Mouse (Mus musculus) thymus, postnatal 36 days (tissue): ENCODE measurements around the gene Tmem178.

Experiments used
- DNase-seq, 2 experiments: peaks; one replicate each; pipeline ENCODE4 v3.0.0; 2022; ENCODE audit warnings: mixed read lengths in 2 of 2

Tmem178 gene

DNA sequence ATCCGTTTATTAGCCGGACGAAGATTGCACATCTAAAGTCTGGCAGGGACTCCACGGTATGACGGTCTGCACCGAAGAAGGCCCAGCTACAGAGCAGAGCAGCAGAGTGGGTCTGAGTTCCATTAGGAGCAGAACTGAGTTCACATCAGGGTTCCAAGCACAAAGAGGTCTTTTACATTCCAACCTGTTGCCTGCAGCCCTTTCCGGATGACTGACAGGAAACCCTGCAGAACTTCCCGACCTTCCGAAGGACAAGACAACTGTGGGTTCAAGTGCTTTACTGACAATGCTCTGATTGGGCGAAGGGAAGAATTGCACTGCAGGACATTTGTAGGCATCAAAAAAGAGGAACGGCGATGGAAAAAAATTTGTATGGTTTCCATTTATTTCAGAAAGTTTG lies 56.6 kb downstream of the Tmem178 start:
- no peak for DNase-seq

DNA sequence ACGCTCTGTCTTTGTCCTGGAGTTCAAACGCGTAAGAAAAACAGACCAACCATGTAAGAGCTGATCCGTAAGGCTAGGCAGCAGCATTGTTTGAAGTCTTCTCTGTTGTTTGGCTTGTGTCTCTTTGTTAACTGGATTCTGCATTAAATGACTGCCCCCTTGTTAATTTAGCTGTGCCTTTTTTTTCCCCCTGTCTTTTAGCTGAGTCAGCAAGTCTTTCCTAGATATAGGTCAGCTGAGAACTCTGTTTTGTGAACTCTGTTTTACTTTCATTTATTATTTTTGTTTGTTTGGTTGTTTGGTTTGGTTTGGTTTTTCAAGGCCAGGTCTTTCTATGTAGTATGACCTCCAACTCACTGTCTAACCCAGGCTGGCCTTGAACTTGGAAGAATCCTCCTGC lies 57.2 kb downstream of the Tmem178 start:
- no peak for DNase-seq

DNA sequence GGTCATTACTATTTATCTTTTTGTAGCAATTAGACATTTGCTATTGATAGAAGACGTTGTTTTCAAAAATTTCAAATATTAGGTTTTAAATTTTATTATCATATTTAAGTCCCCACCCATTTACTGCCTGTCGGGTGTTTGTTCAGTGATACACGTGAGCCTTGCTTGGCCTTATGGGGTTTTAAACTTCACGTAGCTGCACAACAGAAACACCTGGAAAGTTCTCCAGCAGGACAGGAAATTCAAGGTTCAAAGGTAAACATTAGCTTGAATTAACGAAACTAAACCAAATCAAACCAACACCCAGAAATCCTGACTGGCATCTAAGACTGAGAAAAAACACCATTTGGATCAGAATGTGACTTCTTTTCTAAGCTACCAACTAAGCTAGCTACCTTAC lies 57.7 kb downstream of the Tmem178 start:
- no peak for DNase-seq

DNA sequence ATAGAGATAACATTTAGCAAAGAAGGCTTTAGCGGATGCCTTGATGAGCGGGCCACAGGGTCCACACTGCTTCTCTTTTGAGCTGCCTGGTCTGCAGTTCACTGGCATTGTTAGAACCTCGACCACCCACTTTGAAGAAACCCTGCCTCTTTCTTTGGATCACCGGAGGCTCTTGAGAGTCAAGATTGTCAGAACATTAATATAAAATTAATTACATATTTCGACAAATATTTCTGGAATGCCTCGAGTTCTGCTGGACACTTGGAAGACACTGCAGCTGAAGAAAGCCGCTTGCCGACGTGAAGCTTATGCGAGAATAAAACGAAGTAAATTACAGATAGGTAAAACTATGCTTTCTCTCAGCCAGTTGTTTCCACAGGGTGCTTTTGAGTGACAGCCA lies 60.0 kb downstream of the Tmem178 start:
- DNase-seq, result no peak

DNA sequence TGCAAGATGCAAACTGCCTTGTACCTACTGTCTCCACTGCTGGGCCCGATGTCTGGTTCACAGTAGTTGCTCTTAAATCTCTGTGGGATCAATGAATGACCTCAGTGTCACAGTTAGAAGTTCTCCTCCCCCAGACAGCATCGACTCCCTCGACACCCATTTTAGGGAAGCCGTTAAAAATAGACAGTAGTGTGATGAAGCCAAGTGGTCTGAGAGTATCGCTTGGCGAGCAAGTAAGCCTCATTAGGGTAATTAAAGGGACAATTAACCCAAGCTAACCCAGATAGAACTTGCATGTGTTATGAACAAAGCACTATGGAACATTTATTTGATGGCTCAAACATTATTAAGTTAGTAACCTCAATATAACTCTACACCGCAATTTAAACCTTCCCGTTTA lies 60.9 kb downstream of the Tmem178 start:
- no peak for DNase-seq

DNA sequence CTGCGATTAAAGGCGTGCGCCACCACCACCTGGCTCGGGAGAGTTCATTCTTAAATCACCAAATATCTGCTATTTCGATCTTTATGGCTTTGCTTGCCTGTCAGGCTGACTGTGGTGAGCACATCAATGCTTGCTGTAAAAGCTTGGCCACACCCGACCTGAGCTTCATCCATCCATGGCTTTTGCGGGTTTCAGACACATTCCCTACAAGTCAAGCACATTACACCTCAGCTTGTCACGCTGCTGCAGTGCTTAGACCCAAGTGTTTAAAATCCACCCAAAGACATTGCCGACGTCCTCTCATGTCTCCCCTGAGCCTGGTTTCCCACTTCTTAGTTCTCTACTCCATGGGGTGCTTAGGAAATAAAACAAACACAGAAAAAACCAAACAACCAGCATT lies 64.7 kb downstream of the Tmem178 start:
- DNase-seq, result no peak

DNA sequence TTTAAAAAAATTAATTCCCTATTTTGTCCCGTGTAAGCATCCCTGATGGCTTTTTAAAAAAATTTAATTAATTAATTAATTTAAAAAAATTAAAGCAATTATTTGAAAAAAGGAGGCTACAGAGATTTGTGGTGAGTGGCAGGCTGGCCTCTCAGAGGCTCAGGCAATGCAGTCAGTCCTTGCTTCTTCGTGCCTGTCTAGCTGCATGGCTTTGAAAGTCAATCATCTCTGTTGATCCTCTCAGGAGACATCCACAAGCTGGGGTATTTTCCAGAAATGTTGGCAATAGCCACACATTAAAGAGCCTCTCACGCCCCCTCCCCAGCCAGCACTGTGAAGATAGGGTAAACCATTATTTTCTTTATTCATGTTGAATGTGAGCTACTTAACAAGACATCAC lies 65.8 kb downstream of the Tmem178 start:
- DNase-seq, result no peak

DNA sequence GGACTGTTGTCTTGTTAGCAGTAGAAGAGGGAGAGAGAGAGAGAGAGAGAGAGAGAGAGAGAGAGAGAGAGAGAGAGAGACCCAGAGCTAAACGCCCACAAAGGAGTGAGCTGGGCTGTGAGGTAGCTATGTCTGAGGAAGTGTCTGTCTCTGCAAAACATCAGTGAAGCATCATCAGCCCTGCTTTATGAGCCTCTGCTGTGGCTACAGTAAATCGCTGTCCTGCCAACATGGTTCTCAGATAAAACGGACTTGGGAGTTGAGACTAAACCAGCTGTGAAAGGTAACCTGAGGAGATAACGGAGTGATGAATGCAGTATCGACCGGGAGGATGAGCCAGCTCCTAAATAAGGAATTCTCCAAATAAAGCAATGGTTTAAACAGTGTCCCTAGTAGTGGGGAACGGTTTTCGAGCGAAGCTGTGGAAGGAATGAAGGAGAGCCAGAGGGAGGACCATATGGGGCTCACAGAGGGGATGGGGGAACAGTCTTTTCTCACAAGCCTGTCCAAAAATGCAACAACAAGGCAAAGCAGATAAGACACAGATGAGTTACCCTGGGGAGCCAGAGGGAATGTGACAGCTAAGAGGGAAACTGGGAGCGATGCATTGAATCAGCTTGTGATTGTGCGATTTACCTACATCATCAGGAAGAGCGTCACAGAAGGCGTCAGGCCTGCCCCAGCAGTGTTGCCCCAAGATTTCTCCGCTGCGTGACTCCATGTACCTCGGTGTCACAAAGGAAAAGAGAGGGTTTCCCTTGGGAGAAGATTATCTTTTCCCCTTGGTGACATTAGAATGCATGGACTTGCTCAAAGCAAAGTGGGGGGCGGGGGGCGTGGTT lies 66.6 kb downstream of the Tmem178 start:
- no peak for DNase-seq

DNA sequence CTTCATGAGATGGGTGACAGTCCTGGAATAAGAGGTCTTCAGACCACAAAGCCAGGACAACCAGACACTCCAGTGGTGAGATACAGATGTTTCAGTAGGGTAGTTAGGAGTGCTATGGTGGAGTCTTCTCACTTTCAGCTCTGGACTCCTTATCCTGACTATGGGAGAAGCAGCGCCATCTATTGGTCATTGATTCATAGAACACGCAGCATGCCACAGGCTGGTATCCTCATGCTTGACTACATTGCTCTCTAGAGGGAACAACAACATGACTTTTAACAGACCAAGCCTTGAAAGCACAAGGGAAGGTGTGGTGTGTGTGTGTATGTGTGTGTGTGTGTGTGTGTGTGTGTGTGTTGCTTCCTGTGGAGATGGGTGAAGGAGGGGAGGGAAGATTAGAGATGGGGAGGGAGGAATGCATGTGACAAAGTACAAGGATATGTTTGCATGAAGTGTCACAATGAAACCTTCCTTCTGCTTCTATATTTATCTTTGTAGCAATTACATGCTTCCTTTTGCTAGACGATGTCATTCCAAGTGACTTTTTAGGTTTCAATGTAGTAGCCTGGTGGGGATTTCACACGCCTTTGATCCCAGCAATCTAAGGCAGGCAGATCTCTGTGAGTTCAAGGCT lies 71.5 kb downstream of the Tmem178 start:
- DNase-seq, result peak; percentile 7 to 15

DNA sequence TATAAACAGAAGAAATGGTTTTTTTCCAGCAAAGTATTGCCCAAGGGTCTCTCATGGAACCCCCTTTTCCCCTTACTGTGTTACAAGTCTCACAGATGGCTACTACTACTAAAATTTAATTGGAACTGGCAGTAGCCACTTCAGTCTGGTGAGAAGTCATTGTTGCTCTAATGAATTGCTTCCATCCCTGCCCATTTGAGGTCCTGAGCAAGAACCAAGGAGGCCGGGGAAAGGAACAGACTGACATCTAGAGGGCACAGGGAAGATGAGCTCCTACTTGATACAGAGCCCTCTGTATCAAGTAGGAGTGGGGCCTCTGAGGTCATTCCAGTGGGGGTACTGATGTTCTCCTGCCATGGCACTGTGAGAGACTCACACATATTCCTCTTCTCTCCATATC lies 72.7 kb downstream of the Tmem178 start:
- DNase-seq, result no peak

DNA sequence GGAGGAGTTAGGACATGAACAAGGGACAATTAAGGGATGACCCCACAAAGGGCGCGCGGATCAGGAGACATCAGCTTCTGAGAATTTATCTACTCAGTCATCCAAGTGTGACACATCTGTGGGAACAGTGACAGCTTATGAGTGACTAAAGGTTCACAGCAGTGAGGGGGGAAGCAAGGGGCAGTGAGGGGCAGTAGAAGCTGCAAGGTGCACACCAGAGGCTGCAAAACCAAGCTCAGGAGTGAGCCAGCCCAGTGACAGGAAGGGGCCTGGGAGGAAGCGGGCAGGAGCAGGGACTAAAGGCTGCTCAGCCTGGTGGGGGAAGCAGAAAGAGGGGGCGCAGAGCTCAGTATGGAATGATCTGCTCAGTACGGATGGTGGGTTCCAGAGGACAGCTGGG lies 82.9 kb downstream of the Tmem178 start:
- no peak for DNase-seq

DNA sequence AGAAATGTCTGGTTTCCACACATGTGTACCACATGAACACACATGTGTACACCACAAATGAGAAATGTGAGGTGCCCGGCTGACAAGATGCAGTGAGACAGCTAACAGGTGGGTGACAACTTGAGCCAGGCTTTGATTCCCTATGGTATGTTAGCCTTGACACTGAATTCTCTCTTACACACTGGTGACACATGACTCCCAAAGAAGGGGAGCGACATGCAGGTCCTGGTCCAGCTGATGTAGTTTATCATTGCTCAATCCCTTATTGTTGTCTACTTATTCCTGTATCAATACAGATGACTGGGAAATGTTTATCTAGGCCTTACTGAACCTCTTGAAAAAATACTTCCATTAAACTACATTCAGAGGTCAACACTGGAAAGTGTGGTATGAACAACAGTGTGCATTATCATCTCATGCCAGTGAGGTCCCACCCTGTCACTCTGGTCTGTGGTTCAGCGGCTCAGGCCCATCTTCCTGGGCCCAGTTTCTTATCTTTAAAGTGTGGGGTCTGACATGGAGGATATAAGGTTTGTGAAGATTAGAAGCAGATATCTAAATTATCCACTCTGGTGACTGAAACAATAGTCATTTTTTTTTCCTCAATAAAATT lies 87.5 kb downstream of the Tmem178 start:
- DNase-seq, result no peak

DNA sequence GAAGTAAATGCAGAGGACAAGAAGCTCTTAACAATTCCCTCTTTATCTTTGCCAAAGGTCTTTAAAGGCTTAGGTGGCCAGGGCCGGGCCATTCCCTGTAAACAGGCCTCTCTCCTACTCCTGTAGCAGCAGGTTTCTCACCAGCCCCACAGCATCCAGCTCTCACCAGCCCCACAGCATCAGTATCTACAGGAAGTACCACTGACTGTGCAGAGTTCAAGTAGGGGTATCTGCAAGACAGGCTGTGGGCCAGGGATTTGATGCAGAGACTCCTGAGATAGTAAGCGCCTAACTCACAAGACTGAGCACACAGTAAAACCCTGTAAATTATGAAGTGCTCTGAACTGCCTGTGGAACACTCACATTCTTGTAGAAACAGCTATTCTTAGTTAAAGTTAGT lies 88.5 kb downstream of the Tmem178 start:
- no peak for DNase-seq

DNA sequence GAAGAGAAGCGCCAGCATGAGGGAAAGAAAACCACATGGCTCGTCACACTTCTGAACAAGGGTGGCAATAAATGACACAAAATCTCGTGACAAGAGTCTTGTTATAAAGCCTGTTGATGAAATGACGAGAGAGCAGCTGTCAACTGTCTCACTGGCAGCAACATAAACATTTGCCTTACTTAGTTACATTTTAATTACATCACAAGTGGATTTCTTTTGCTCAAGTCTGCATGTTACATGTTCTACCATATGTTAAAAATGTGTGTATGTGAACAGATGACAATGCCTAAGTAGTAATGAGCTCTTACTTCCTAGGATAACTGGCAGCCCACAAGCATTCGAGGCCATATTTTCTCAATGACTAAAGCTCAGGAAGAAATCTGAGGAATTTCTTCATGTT lies 90.9 kb downstream of the Tmem178 start:
- no peak for DNase-seq

DNA sequence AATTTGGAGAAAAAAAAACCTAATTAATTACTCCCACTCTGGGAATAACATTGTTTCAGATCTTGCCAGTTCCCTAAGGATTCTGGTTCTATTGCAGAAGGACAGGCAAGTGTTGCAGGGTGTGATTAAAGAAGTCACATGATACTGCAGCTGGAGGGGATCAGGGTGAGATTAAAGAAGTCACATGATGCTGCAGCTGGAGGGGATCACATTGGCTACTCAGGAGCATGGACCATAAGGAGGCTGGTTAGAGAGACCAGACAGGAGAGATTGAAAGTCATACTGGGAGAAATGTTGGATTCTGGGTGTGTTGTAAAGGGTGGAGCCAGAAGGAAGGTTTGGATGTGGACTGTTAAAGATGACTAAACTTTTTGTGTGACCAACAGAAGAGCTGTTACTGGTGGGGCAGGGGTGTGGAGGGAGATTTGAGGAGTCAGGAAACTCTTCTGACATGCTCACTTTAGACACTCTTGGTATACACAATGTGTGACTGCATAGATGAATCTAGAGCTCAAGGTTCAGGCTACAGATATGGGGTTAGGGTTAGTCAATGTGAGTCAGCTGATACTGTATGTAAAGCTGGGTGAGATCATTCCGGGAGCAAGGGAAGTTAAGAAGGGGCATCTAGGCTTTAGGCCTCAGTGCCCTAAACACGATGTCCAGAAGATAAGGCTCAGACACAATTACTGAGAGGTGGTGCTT lies 94.4 kb downstream of the Tmem178 start:
- DNase-seq, result no peak

DNA sequence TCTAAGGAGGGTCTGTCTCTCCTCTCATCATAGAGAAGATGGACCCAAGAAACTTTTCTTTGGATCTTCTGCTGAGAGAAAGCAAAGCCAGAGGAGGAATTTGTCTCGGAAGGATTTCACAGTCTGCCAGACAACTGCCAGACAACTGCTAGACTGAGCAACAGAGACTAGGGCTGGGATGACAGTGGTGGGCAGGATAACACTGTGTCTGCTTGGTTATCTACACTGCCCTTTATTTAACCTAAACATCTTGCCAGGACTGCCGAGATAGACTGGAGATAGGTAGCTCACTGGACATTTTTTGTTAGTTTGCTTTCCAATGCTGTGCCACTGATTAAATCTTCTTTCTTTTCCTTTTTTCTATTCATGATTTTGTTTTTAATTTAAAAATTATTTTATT lies 97.2 kb downstream of the Tmem178 start:
- DNase-seq, result no peak

DNA sequence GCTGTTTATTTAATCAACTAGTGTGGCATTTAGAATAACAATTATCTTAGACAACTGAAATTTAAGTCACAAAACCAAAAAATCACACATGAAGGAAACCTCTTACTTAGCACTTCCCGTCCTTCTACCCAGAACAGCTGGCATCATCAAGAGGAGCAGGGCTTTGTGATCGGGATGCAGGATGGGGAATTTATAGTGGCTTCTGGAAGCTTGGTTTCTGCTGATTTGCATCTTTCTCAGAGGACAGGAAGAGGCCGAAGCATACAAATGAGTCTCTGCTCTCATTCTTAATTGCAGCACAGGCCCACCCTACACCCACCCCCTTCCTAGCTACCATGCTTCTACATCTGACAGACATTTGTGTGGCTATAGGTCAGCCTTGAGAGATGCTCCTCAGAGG lies 99.9 kb downstream of the Tmem178 start:
- DNase-seq, result no peak

DNA sequence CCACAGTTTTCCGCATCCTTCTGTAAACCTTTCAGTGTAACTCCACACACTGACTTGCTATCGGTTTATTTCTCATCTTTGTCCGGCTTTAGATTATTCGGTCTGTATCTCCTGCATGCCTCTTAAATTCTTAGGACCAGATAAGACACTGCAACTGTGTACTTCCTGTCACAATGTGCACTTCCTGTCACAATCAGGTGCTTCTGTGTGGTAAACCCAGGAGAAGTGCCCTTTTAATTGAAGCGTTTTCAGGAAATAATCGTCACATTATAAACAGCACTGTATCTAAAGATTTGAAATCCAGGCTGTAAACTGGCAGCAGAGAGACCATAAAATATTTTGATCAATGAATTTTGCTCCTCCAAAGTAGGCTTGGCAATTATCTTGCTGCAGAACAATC lies 100.7 kb downstream of the Tmem178 start:
- no peak for DNase-seq

DNA sequence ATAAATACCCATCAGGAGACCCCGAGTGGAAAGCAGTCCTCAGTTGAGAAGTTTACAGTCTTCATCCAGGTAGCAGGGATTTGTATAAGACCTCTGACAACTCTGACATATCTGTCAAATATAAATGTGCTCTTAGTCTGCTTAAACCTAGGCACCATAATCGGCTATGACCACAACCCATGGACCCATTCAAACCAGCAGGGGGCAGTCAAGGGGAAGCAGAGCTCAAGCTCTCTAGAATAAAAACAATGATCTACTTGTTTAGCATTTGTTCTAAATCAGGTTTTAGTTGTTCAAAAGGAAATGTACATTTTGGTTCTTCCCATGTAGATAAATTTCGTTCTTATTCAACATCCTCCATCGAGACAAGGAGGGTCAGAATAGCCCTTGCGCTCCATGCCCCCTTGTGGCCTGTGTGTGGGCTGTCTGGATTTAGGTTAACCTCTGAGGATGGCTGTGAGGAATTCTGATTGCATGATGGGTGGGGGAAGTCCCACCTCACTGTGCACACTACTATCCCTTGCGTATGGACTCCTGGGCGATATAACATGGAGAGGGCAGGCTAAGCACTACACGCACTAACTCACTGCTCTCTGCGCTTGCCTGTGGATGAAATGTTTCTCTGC lies 101.2 kb downstream of the Tmem178 start:
- peak; percentile 30 to 34 for DNase-seq

DNA sequence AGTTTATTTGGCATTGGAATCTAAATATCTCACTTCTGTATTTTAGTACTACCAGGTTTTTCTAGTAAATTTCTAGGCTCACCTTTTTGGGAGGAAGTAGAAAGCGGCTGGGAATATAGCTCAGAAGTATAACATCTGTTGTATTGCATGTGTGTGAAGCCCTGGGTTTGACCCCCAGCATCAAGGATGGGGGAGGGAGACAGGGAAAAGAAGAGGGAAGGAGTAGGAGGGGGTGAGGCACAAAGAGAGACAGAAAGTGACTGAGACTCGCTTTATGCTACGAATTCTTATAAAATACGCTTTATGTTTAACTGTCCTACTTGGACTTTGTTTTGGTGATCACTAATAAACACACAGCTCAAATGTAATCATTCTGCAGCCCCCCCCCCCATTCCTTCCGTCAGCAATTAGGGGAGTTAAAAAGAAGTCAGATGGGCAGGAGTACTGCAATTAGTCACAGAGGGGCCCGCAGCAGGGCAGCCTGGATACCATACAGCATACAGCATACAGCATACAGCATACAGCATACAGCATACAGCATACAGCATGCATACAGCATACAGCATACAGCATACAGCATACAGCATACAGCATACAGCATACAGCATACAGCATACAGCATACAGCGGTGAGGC lies 103.6 kb downstream of the Tmem178 start:
- DNase-seq, result no peak
